Mouse (Mus musculus) embryo, embryonic 11.5 days (tissue): ENCODE results near the gene Zfp296.

ENCODE experiments used
- DNase-seq: peaks from one replicate; pipeline ENCODE4 v3.0.0-alpha.2; 2012; ENCODE audit warnings: low read depth, low spot score

Zfp296 gene

GRCm38 (mm10) chr7:19577141-19577852 lies at the start of gene Zfp296, which contains the start of gene Gemin7:
Gene Zfp296, plus strand, starts transcription at chr7:19577287.
Gene Gemin7, minus strand, starts transcription at chr7:19577595.
- DNase-seq = no peak

DNA sequence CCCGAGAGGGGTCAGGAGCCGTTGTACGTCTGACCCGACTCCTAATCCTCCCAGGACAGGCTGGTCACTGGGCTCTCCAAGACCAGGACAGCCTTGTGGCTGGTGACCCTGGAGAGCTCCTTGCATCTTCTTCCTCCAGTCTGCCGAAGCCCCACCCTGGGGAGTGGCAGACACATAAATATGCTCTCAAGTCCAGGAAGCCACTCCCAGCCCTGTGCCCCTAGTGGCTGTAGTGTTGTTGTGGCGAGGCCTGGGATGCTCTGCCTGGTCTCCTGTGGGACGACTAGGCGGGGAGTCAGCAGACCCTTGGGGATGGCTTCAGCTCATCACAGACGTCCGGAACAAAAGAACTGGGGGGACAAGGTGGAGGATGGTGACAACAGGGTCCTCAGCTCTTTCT lies 46.0 kb upstream of the Zfp296 start:
- DNase-seq = no peak

DNA sequence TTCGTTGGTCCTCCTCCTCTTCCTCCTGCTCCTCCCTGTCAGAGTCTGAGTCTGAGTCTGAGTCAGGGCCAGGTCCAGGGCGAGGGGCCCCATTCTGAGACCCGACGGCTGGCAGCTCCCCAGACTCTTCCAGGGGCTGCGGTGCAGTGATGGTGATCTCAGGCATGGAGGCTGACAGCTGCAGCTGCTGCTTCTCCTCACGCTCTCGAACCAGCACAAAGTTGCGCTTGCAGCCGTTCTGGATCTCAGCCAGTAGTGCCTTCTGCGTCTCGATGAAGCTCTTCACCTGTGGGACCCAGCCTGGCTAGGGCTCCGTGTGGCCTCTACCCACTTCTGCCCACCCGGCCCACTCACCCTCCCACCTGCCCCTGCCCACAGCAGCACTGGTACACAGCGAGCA lies 44.8 kb upstream of the Zfp296 start:
- no peak for DNase-seq

GRCm38 (mm10) chr7:19534676-19535075 lies 42.4 kb upstream of the Zfp296 start:
- no peak for DNase-seq

- no peak for DNase-seq
Observed at GRCm38 (mm10) chr7:19540771-19541566, 36.1 kb upstream of the Zfp296 start.

GRCm38 (mm10) chr7:19541681-19542154 lies 35.4 kb upstream of the Zfp296 start:
- no peak for DNase-seq

DNA sequence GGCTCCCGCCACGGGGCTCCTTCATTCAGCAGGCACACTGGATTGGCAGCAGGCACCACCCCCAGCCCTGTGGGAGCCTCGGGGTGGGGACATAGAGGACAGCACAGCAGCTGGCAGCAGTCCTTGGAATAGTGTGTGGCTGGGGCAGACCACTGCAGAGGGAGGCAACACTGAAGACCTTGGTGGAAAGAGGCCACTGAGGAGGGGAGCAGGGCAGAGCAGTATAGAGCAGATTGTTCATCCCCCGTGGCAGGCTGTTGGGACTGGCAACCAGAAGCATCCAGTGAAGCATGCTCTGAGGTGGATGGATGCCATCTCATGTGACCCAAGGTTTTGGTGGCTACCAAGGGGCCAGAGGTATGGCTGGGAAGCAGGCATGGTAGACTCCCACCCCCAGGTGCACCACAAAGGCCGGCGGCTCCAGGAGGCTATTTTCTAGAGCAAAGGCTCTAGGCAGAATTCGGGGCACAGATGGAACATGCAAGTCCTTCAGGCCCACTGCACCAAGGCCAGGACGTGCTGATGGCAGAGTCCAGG lies 34.9 kb upstream of the Zfp296 start:
- no peak for DNase-seq

GRCm38 (mm10) chr7:19543584-19543983 lies 33.5 kb upstream of the Zfp296 start:
- no peak for DNase-seq

DNA sequence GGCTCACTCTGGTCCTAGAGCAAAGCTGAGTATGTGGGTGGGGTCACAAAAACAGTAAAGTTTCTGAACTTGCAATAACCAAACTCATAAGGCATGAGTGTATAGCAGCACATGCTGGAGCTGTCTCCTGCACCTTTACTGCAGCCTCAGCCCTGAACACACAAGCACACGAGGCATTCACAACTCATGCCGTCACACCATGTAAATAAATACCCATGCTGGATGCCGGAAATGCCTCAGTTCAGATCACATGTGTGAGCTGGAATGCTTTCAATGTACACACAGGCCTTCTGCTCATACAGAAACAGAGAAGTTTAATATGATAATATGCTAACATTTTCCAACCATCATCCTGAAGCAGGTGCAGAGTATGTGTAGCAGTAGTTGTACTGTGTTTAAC lies 31.1 kb upstream of the Zfp296 start:
- DNase-seq = no peak

GRCm38 (mm10) chr7:19547344-19547969 lies 29.6 kb upstream of the Zfp296 start:
- DNase-seq = no peak

GRCm38 (mm10) chr7:19549394-19549793 lies 27.7 kb upstream of the Zfp296 start:
- DNase-seq = no peak

GRCm38 (mm10) chr7:19551634-19552033 lies 25.5 kb upstream of the Zfp296 start:
- DNase-seq = no peak

DNA sequence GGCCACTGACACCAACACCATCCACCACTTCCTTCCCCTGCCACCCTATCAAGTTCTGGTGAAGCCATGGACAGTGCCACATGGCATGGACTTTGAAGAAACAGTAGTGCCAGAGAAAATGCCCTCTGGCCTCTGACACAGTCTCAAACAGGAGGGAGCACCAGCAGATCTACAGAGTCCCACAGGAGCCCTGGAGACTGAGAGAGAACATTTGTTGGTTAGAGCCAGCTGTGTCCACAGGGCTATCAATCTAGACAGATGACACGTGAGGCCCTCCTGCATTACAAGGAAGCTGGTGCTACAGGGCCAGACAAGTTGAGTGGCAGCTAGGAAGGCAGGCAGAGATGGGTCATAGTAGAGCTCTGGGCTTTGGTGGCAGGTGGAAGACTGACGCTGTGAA lies 24.6 kb upstream of the Zfp296 start:
- DNase-seq = no peak

GRCm38 (mm10) chr7:19554168-19554567 lies 22.9 kb upstream of the Zfp296 start:
- DNase-seq = no peak

- DNase-seq = no peak
Observed at GRCm38 (mm10) chr7:19557086-19557485, 20.0 kb upstream of the Zfp296 start.

DNA sequence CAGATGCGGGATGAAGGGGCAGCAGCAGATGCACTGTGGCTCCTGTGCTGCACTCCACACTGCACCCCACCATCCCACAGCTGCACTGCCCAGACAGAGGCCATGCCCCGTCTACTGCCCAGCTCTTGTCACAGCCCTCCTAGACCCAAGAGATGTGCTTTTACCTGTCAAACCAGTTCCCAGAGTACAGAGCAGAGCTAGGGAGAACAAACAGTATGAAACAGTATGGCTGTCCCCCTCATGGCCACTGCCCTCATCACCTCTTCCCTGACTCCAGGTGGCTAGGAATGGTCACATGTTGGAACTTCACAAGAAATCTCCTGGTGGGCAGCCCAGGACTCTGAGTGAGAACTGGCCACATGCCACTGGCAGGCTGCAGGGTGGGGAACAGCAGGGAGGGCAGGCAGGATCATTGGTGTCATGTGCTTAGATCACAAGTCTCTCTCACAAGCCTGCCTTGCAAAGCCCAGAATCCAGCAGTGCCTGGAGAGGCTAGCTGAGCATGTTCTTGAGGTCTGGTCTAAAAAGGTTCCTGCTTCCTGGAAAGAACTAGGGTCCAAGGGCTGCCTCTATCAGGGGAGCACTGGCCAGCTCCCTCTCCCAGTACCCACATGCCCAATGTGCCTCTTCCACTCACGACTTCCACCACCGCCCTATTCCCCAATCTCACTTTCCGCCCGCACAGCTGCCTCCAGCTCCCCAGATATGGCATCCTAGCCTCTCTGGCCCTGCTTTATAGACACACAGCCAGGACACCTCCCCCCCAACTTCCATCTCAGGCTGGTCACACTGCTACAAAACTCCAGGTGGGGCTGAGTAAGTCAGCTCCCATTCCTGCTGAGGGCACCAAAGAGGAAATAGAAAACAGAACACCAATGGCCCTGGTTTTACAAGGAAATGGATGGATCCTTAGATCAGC lies 18.8 kb upstream of the Zfp296 start:
- DNase-seq = no peak

GRCm38 (mm10) chr7:19558965-19559364 lies 18.1 kb upstream of the Zfp296 start:
- DNase-seq = no peak

DNA sequence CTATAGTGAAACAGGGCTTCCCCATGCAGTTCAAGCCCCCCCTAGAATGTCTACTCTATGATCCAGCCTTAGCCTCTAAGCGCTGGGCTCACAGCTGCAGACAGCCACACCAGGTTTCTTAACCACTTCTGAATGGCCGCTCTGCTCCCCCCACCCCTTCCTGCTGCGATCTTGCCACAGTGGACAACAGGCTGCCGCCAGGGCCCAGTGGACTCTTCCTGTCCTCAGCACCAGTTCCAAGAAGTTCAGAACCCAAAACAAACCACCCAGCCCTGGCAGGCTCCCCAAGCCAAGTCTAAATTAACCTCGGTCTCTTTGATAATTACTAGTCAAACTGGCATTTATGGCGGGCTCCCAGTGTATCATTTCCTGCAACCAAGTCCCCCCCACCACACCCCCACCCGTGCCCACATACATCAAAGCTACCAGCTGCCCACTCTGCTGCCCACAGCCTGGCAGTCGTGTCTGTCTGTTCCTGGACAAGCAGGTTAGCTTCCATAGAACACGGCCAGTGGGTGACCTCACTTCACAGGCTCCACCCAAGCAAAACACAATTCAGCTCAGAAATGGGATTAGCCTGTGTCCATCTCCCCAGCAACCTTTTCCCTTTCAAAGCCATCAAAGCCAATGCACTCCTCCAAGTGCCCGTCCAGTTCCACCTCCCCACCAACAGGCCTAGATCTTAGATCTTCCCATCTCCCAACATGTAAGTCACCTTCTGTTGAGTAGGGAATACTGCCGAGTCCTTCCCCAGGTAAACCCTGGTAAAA lies 16.4 kb upstream of the Zfp296 start:
- DNase-seq = no peak

DNA sequence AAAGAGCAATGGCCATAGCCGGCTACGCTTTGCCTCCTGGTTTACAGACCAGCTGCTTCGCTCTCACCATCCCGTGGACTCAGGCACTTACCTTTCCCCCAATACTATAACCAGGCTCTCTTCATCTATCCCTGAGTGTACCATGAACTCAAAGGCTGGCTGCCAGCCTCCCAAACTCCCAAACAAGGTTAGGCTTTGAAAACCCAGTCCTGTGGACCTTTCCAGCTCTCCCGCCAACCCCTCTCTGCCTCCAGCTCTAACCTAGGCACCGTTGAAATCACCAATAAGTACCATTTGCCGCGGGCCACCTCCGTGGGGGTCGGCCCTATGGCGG lies 15.7 kb upstream of the Zfp296 start:
- no peak for DNase-seq
